Mouse (Mus musculus) testis, postnatal 10 days (tissue): ENCODE results near the gene Vmn1r84.

Experiments
- DNase-seq: peaks from one replicate; pipeline ENCODE4 v3.0.0; 2021; ENCODE audit warnings: low spot score

The Vmn1r84 gene

DNA sequence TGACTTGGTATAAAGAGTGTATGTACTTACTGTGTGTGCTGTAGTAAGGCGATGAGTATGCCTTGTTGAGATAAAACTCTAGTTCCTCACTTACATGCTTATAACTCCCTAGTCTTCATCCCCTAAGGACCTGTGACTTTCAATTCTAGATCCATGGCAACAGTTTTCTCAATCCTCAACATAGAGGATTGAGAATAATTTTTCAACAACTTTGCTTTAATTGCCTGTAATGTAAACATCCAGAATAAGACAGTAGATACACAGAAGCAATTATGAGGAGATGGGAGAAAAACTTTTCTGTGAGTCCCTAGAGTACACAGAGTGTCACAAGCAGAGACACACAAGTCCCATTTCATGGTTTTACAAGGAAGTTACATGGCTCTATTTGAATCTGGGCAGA, at the start of gene Vmn1r84:
TSS of gene Vmn1r84 (minus strand) at position 101 of the 400 bp plus-strand sequence.
- DNase-seq, result no peak

DNA sequence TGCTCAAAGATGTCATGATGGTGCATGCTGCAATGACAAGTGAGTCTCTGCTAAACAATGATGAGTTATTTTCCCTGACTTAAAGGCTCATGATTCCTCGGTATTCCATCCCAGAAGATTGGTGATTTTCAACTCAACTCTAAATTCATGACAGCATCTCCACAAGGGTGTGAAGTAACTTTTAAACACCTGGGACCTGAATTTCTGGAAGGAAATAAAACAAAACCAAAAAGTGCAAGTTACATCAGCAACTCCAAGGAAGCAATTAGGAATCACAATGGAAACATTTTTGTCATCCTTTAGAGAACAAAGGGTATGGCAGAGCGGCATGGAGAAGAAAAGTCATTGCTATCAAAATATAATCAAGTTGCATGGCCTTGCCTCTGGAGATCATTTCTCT, 39.7 kb downstream of the Vmn1r84 start, which contains the start of gene Vmn1r83:
TSS of gene Vmn1r83 (minus strand) at position 101 of the 400 bp plus-strand sequence.
- DNase-seq, result no peak
